Mouse (Mus musculus) left cerebral cortex, postnatal 25 days (tissue): ENCODE data around the gene Rdh19. TPM values are rescaled to one million over a fixed set of nuclear protein-coding genes. Genes with fewer than 3 reads are reported as not detected.
"Not testable (repeated sequence)": the region's sequence is repeated elsewhere in the genome, so short reads cannot be mapped to it uniquely, and the experiment has no call there.

Source experiments
- DNase-seq, 2 experiments: peaks; one replicate each; pipeline ENCODE4 v3.0.0; 2022; ENCODE audit warnings: low spot score in 2 of 2, mixed read lengths in 1 of 2
- intact Hi-C: fragments of 180-260 bp; cut with DNase I; formaldehyde crosslinking; loops from one replicate; pipeline ENCODE4 v1.15.1; 2025
- total RNA-seq, 2 experiments: library from RNA; stranded (reverse); gene quantifications; 2 replicates each; pipeline ENCODE4 v1.2.3; 2021

Gene Rdh19
- total RNA-seq, 2 experiments from 2014 or later: not detected

- no peak for DNase-seq
- intact Hi-C loops: no loop called here
Measured at GRCm38 (mm10) chr10:127877681-127878080, 28.0 kb downstream of the Rdh19 start.

GRCm38 (mm10) chr10:127878262-127879057 lies 28.7 kb downstream of the Rdh19 start:
- intact Hi-C loops: no loop called here
- no peak for DNase-seq

GRCm38 (mm10) chr10:127879155-127879688 lies 29.5 kb downstream of the Rdh19 start:
- DNase-seq: peak in 1 of 2 experiments; percentile 4
- intact Hi-C loops: no loop called here

- intact Hi-C loops: no loop called here
- DNase-seq: no peak
Measured at GRCm38 (mm10) chr10:127881041-127881440, 31.3 kb downstream of the Rdh19 start.

- no peak for DNase-seq
- intact Hi-C loops: no loop called here
Measured at GRCm38 (mm10) chr10:127886551-127886950, 36.8 kb downstream of the Rdh19 start.

GRCm38 (mm10) chr10:127886971-127887370 lies 37.2 kb downstream of the Rdh19 start:
- intact Hi-C loops: no loop called here
- DNase-seq: no peak

GRCm38 (mm10) chr10:127888605-127889004 lies 38.9 kb downstream of the Rdh19 start, which contains the start of gene Rdh7:
Rdh7 (minus strand) TSS chr10:127888817.
- intact Hi-C loops: no loop called here
- no peak for DNase-seq

GRCm38 (mm10) chr10:127891481-127891880 lies 41.8 kb downstream of the Rdh19 start:
- no peak for DNase-seq
- intact Hi-C loops: no loop called here

GRCm38 (mm10) chr10:127893163-127894022 lies 43.7 kb downstream of the Rdh19 start:
- intact Hi-C loops, DNase-seq: not testable (repeated sequence)

- no peak for DNase-seq
- intact Hi-C loops: no loop called here
Measured at GRCm38 (mm10) chr10:127896705-127897104, 47.0 kb downstream of the Rdh19 start.

- intact Hi-C loops: no loop called here
- DNase-seq: no peak
Measured at GRCm38 (mm10) chr10:127897506-127897905, 47.8 kb downstream of the Rdh19 start.

GRCm38 (mm10) chr10:127898218-127898617 lies 48.5 kb downstream of the Rdh19 start, which contains the start of gene Sdr9c7:
Sdr9c7 (plus strand) TSS chr10:127898518.
- intact Hi-C loops: no loop called here
- DNase-seq: no peak

GRCm38 (mm10) chr10:127899783-127900182 lies 50.1 kb downstream of the Rdh19 start:
- no peak for DNase-seq
- intact Hi-C loops: no loop called here

- DNase-seq: no peak
- intact Hi-C loops: no loop called here
Measured at GRCm38 (mm10) chr10:127901751-127902150, 52.0 kb downstream of the Rdh19 start.

- intact Hi-C loops: no loop called here
- peak in 1 of 2 experiments; percentile 19 for DNase-seq
Measured at GRCm38 (mm10) chr10:127903116-127903515, 53.4 kb downstream of the Rdh19 start.

- peak; percentile 13 to 20 for DNase-seq
- intact Hi-C loops: no loop called here
Measured at GRCm38 (mm10) chr10:127904718-127905446, 55.2 kb downstream of the Rdh19 start.

GRCm38 (mm10) chr10:127906138-127906537 lies 56.4 kb downstream of the Rdh19 start:
- intact Hi-C loops: no loop called here
- DNase-seq: no peak

- intact Hi-C loops: no loop called here
- DNase-seq: no peak
Measured at GRCm38 (mm10) chr10:127907386-127907951, 57.7 kb downstream of the Rdh19 start.
